Comparison of ENCODE assay signal across 8 mouse cellular contexts in the genomic region with DNA sequence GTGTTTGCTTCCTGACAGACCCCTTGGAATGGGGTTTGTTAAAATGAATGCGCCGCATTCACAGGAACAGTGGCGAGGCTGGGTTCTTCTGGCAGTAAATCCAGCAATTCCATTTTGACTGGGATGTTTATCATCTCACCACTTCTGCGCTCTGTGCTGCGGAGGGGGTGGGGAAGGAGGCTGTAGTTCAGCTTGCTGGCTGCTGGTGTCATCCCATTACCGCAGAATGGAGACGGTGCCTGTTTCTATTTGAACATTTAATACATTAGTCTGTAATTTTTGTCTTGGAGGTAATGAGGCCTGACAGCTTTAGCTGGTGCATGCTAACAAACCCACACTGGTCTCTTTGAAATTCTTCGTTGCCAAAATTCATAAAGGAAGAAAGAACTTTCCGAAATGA.
DNase-seq lines count a peak whose midpoint lies in the region; ATAC-seq lines count a peak whose summit lies in the region.

No protein-coding gene starts in this region.

- peak; percentile 34 for DNase-seq in adrenal gland, postnatal 10 days
- DNase-seq in adrenal gland, adult 18-20 months (ENCODE audit: low spot score in 2 of 2): no peak
- peak; percentile 8 for DNase-seq in urinary bladder, postnatal 14 days (ENCODE audit: low spot score)
- no peak for DNase-seq in urinary bladder, postnatal 4 days (ENCODE audit: low spot score in 2 of 2)
- DNase-seq in left cerebral cortex, postnatal 10 days (ENCODE audit: extremely low spot score in 1 of 2, low spot score in 2 of 2): peak; percentile 62 to 67
- DNase-seq in retina, postnatal 7 days (ENCODE audit: low read depth, low spot score): peak; percentile 19
- no peak for DNase-seq in B cell, adult 2 months

- H3K4me3 ChIP-seq in hindbrain, embryonic 15.5 days: 0 out of 2 replicates have a peak overlapping the region, but pooled peaks have one; percentile 11

- peak overlapping the region; percentile 52 for H3K27ac ChIP-seq in hindbrain, embryonic 15.5 days (replicated peaks)

- ATAC-seq in hindbrain, embryonic 15.5 days (ENCODE audit: low FRiP score, low read depth): peak; percentile 95

- WGBS in hindbrain, embryonic 15.5 days: 25% methylated on average over 9 of the region's 9 CpGs

- intact Hi-C loops in left cerebral cortex, postnatal 10 days (cut with DNase I): no loop called here

- H3K4me2 ChIP-seq in hindbrain, embryonic 15.5 days: peak overlapping the region; percentile 33

- H3K27me3 ChIP-seq in hindbrain, embryonic 15.5 days: no peaks in the 10 kb centered on the region

- peaks cover 12% of the 10 kb centered on the region for H3K4me1 ChIP-seq in hindbrain, embryonic 15.5 days (replicated peaks)

- no peaks in the 10 kb centered on the region for H3K9me3 ChIP-seq in hindbrain, embryonic 15.5 days

- H3K9ac ChIP-seq in hindbrain, embryonic 15.5 days: no peak overlapping the region

- H3K36me3 ChIP-seq in hindbrain, embryonic 15.5 days: no peaks in the 10 kb centered on the region

Comparison
In these comparisons a context has a peak if more than half of its experiments do, and no peak if none do; other contexts are left out.
1. DNase-seq: peak in adrenal gland, postnatal 10 days (single experiment), urinary bladder, postnatal 14 days (single experiment), left cerebral cortex, postnatal 10 days (2 of 2) and retina, postnatal 7 days (single experiment); none in adrenal gland, adult 18-20 months (0 of 2), urinary bladder, postnatal 4 days (0 of 2) and B cell, adult 2 months (0 of 2).